Mouse (Mus musculus): ENCODE measurements around the gene Cbfa2t2.

DNA sequence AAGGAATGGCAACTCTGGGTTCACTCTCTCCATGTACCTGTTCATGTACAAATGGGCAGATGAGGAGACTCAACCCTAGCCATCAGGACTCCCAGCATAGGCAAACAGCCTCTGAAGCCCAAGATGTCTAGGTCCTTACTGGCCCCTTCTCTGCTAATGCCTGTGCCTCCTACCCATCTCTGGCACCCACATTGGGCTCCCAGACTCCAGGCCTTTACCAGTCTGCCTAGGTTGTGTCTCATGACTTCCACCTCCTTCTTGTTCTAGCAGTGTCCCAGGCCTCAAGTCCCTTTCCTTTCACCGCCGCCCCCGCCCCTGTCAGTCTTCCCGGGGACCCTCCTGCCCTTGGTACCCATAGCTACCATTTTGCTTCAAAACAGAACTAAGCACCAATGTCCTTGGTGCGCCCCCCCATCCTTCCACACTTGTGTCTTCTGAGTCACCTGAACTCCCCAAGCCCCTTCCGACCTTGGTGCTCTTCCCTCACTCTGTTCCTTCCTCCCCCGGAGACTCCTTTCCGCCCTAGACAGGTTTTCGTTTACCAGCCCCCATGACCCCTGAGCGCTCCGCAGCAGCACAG is 29.1 kb upstream of the Cbfa2t2 start:
- no peak for TF ChIP-seq EP300 (optimal IDR thresholded peaks at IDR 0.05)
- TF ChIP-seq CTCF (IDR thresholded peaks at IDR 0.05; ENCODE audit: low read depth): no peak

All from stomach, postnatal 0 days (tissue).